Mouse (Mus musculus) small intestine, adult 10 weeks (tissue): ENCODE results near the gene Idh1. TPM values are rescaled to one million over a fixed set of nuclear protein-coding genes. Genes with fewer than 3 reads are reported as not detected.

Source experiments
- polyA plus RNA-seq: library from polyadenylated mRNA; stranded (reverse); fragments of 350-450 nt; fragmentation: Illumina TruSeq; extraction: RNeasy Lipid Tissue Mini Kit (QIAGEN cat#74804); gene quantifications from one replicate; pipeline ENCODE4 v1.2.3, GENCODE M21; 2014; ENCODE audit warnings: low replicate concordance

Idh1 gene
- 1,050 TPM for polyA plus RNA-seq

GRCm38 (mm10) chr1:65186287-65187073 lies at the start of gene Idh1, which contains the start of gene Pikfyve:
Gene Idh1, minus strand, starts transcription at chr1:65186500.
Gene Pikfyve, plus strand, starts transcription at chr1:65186683.

GRCm38 (mm10) chr1:65122574-65123372 lies 63.5 kb downstream of the Idh1 start, which contains the start of gene D630023F18Rik:
Gene D630023F18Rik, minus strand, starts transcription at chr1:65123214.

GRCm38 (mm10) chr1:65119438-65119837 lies 66.9 kb downstream of the Idh1 start, which contains the start of gene Gm28845:
Gene Gm28845, minus strand, starts transcription at chr1:65119558.

Other genes with a start within 250 kb of the Idh1 start
- 3.6 TPM for gene Plekhm3, start 229.7 kb downstream of the Idh1 start, polyA plus RNA-seq
- gene Akr1cl, start 153.7 kb downstream of the Idh1 start, polyA plus RNA-seq = not detected
- gene Cryge, start 135.4 kb downstream of the Idh1 start, polyA plus RNA-seq = not detected
- not detected for gene Crygd, start 123.0 kb downstream of the Idh1 start, polyA plus RNA-seq
- not detected for gene Crygc, start 112.8 kb downstream of the Idh1 start, polyA plus RNA-seq
- not detected for gene Crygb, start 104.2 kb downstream of the Idh1 start, polyA plus RNA-seq
- not detected for gene Cryga, start 83.1 kb downstream of the Idh1 start, polyA plus RNA-seq
- not detected for gene Gm28845, start 66.9 kb downstream of the Idh1 start, polyA plus RNA-seq
- gene D630023F18Rik, start 63.3 kb downstream of the Idh1 start, polyA plus RNA-seq = 2.7 TPM
- gene Pikfyve, start 183 bp upstream of the Idh1 start, polyA plus RNA-seq = 14.5 TPM
- gene Pth2r, start 95.6 kb upstream of the Idh1 start, polyA plus RNA-seq = not detected